Mouse (Mus musculus) liver, adult 2 months (tissue): ENCODE measurements at regions not wholly inside any gene's neighbourhood (a gene's known extent, or its start where the extent isn't known, plus 50 kb on each side); places are given as distances from the start of the nearest gene placed in this dataset.

ENCODE experiments used
- CTCF ChIP-seq: fragments of 200-500 bp; IDR thresholded peaks from 2 replicates; pipeline ENCODE4 v1.5.1; 2011; ENCODE audit warnings: low read depth, low read length, control low read depth
- POLR2A ChIP-seq: fragments of 200-500 bp; IDR thresholded peaks from 2 replicates; pipeline ENCODE4 v1.6.1; 2011; ENCODE audit warnings: low read length, control low read depth; ENCODE audit not compliant: insufficient read depth; ENCODE audit errors: extremely low read depth

DNA sequence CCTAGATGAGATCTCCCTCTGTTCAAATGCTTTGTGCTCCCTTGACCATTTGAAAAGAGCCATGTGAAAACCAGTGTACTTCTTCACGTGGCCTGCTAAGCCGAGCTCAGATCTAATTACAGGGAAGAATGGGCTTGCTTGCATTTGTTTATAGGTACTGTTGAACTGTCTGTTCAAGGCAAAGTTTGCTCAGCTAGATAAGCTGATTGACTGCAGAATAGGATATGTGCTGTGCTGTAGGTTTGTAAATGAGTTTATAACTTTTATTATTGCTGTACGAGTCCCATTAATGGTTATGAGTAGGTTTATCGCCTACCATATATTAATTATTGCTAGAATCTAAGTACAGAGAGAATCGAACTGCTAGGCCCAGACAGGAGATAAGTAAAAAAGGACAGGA lies 207.5 kb downstream of the Gm5447 start:
- TF ChIP-seq CTCF (no peak), POLR2A (no peak)
